Mouse (Mus musculus): Measurements from ENCODE around the gene Slc16a2.
"Not testable (repeated sequence)": the region's sequence is repeated elsewhere in the genome, so short reads cannot be mapped to it uniquely, and the experiment has no call there.

The Slc16a2 gene

DNA sequence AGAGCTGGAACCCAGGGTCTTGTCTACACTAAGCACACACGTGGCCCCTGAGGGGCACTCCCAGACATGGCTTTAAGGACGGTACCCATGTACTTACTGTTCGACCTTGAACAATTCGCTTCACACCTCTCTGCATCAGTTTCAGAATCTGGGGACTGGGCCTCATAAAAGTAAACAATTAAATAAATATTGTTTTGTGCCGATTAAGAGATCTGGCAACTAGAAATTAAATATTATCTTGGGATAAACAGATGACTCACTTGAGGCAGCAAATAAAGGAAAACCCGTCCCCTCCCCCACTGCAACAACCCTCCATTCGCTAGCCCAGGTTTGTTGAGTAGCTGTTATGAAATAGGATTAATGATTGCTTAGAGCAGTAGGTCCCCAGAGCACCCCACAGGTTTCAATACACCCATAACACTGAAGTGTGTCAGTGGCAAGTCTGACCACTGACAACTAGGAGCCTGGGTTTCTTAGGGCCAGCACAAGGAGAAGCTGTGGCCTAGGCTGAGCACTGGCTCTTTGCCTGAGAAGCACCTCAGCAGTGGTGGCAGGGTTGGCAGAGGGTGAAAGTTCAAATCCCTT, 87.7 kb downstream of the Slc16a2 start:
- DNase-seq (ENCODE audit: low spot score in 2 of 2): no peak

DNA sequence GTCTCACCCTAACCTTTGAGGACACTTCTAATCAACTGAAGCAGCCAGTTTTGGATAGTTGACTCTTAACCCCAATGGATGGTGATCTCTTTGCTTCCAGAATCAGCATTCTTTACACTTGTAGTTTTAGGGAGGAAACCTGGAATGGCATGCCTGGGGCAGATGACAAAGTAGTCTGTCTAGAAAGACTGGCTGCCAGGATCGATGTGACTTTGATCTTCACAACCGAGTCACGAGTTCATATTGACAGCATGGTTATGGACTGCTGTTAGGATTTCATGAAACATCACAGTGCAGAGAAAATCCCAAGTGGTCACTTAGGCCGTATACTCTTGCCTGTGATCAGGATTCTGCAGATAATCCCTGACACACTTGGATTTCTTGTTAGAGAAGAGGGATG, 88.7 kb downstream of the Slc16a2 start:
- DNase-seq (ENCODE audit: low spot score in 2 of 2): no peak

DNA sequence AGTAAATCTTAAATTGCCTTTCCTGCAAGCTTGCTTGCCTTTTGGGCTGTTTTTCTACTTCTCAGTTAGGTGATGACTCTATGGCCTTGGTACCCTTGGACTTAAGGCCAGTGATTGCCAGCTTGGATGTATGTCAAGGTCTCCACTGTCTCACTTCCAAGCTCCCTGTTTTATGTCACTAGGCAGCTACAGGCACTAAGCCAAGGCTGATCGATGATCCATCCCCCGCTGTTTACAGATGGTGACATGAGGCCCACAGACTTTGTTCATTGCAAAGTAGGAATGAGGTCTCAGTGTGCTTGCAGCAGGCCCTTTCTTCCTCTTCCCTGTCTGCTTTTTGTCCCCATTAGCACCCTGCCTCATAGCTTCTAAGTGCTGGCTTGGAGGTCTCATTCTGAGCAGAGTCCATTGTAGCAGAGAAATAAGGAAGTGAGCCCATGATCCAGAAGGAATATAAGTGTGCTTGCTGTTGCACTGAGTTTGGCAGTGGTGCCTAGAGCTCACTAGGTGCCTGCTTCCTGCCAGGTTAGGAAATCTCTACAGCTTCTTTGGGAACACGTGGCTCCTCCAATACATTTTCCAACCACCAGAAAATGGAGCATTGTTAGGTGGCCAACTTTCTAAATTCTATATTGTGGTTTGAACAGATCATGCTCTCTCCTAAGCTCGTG, 89.6 kb downstream of the Slc16a2 start:
- no peak for DNase-seq (ENCODE audit: low spot score in 2 of 2)

DNA sequence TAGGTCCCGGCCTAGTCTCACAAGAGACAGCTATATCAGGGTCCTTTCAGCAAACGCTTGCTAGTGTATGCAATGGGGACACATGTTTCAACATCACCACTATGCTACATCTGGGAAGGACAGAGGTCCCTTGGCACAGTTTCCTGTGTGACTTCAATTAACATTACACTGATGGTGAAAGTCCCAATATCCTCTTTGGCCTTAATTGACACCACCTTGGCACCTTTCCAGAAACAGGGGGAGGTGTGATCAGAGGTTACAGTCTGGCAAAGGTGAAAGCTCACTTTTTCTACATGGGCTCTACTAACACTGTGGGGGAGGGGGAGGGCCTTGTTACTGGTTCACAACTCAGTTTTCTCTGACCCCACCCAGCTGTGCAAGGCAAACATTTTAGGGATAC, 99.3 kb downstream of the Slc16a2 start:
- no peak for DNase-seq (ENCODE audit: low spot score in 2 of 2)

DNA sequence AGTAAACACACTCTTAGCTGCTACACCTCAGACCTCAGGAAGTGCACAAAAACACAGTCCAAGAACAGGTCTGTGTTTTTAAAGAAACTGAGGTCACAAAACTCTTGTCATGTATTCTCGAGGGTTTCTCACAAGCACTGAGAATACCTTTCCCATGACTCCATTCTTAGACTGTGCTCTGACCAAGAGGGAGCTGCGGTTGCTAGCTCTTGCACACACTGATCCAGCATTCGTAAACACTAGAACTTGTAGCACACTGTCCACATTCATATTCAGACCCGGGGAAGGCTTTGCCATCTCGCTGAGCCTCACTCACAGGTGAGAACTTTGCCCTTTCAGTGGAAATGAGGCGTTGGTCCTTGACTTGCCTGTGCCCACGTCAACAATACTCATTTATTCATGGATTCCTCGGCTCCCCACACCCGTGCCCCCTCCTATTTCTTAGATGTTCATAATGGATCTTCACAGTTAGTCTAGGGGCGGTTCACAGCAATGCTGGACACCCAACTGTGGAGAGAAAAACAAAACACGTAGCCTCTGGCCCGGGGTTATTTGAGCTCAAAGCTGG, 102.1 kb downstream of the Slc16a2 start:
- DNase-seq (ENCODE audit: low spot score in 2 of 2): no peak

DNA sequence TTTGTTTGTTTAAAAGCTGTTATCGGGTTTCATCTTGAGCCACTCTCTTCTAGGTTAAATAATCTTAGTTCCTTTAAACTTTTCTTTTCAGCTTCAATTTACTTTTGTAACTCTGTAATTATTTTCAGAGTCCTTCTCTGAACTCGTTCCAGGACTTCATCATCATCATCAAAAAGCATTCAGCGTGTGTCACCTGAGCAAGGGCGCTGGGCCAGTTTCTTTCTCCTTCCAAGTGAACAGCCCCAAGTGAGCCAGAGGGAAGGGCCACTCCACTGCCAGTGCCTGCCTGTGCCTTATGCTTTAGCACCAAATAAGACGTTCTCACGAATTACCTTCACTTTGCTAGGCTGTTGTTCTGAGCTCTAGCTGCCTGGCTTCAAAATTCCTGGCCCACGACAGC, 108.9 kb downstream of the Slc16a2 start:
- DNase-seq (ENCODE audit: low spot score in 2 of 2): no peak

DNA sequence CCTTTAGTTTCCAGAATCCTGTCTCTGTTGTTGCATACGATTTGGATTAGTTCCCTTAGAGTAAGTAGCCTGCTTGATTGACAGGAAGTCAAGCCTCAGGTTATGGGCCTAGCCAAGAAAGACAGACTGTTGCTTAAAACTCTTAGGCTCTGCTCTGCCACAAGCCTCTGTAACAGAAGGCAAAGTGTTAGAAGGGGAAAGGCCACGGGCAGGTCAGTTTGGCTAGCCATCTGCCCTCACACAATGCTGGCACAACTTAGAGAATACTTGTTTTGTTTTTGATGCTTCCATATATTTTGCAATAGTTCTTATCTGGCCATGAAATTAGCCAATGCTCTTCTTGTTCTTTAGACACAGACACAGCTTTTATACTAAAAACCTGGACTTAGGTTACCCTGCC, 112.1 kb downstream of the Slc16a2 start:
- DNase-seq (ENCODE audit: low spot score in 2 of 2): no peak

DNA sequence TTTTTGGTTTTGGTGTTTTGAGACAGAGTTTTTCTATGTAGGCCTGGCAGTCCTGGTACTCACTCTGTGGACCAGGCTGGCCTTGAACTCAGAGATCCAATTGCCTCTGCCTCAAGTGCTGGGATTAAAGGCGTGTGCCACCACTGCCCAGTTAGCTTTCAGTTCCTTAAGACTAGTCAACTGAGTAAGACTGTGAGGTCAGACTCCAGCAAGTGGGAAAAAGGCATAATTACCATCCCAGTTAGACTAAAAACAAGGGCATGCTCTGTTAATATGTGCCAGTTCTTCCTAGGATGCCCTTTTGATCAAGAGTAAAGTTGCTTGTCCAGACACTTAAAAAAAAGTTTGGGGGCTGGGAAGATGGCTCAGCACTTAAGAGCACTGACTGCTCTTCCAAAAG, 113.2 kb downstream of the Slc16a2 start:
- DNase-seq (ENCODE audit: low spot score in 2 of 2): no peak

DNA sequence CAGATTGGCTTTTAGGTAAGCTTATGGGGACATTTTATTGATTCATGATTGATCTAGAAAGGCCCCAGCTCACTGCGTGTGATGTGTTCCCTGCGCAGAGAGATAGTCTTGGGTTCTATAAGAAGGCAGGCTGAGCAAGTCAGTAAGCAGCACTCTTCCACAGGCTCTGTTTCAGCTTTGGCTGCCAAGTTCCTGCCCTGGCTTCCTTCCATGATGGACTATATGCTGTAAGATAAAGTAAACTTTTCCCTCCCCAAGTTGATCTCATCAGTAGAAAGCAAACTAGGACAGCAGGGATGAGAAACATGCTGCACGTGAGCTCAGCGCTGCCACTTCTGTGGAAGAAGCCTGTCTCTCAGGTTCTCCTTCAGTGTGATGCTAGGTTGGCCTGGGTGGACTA, 117.2 kb downstream of the Slc16a2 start:
- no peak for DNase-seq (ENCODE audit: low spot score in 2 of 2)

DNA sequence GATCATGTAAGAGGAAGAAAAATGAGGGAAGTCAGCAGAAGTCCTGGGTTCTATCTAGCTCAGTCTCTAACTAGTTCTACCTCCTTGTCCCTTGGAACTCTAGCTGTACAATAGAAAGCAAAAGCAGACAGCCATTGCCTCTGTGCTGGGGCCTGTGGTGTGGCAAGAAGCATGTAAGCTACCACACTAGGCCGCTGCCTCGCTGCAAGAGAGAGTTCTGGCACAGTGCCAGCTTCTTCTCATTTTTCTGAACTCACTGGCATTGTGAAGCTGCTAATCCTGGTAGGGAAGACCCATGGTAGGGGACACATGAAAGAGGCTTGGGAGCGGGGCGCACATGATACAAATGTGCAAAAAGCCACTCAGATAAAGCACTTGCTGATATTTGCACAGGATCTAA, 117.8 kb downstream of the Slc16a2 start:
- DNase-seq (ENCODE audit: low spot score in 2 of 2): peak in 1 of 2 experiments; percentile 21

DNA sequence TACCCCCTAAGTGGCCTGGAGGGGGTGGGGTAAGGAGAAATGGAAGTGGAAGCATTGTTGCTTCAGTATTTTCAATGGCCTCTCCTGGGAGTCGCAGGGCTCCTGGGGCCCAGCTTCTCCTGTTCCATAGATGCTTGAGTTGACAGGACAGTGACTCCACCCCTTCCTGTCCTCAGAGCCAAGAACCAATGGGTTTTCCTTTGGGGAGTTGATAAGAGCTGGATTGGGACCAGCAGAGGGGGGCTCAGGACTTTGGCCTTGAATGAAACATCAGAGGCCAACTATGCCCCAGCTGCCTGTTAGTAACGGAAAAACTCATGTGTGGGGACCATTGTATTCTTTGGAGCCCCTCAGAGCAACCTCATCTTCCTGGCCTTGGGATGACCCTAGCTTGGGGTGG, 124.0 kb downstream of the Slc16a2 start:
- no peak for DNase-seq (ENCODE audit: low spot score in 2 of 2)

DNA sequence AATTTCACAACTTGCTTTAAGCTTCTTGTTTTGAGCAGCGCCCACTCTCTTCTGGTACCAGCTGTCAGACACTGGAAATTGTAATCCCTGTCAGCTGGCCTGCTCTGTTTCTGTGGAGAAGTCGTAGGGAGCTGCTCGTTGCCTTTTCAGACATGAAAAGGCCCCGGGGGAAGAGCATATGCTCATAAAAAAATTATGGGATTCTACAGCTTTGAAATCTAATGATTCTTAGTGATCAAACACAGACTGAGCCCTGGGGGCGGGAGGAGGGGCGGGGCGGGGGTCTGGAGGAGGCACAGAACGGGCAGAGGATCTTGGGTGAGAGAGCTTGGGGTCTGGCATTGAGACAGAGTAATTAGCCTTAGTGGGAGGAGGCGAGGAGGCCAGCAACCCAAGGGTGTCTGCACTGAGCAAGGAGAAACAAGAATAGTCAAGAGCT, 125.7 kb downstream of the Slc16a2 start:
- peak; percentile 22 to 65 for DNase-seq (ENCODE audit: low spot score in 2 of 2)

DNA sequence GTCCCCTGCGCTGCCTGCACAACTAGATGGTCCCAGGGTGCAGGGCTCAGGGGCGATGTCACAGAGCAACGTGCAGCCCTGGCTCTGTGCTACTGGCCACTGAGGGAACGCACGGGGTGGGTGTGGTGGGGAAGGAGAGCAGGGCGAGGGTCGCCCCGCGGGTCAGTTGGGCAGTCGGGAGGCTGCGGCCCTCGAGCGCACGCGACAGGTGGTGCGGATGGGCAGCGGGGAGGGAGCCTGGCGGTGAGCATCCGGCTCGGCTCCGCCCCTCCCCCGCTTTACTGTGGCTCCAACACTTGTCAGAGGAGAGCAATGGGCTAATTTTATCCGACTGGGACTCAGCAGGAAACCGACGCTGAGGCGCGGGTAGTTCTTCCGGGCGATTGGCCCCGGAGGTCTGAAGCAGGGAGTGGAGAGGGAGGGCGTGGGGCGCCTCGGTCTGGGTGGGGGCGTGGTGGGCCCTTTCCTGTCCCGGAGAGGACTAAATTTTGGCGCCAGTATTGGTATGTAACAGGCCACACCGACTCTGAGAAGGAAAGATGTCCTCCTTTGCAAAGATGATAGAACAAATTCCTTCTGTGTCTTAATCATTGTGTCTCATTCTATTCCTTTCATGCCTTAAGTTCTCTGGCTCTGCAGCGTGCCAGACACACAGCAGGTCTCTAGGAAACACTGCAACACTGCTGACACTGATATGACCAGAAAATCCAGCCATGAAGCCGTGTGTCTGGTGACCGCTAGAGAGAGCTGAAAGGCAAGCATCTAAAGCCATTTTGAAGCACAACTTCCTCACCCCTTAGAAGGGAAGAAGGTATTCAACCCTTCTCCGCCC, 126.4 kb downstream of the Slc16a2 start:
- DNase-seq (ENCODE audit: low spot score in 2 of 2): peak; percentile 26 to 70

DNA sequence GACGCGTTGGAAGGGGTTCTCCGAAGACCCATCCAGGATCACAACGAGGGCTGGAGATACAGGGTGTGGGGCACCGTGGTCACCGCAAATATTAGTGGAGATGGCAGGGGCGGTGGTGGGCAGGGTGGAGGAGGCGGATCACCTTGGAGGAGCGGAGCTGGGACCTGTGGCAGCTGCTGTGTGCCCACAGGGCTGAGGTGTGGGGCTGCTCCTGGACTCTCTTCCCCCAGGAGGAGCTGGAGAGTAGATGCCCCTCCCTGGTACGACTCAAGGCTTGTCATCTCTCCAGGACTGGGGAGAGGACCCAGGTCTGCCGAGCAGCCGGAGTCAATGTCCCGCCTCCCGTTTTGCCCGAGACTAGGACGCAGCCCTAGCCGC, 127.0 kb downstream of the Slc16a2 start:
- DNase-seq (ENCODE audit: low spot score in 2 of 2): peak in 1 of 2 experiments; percentile 10

DNA sequence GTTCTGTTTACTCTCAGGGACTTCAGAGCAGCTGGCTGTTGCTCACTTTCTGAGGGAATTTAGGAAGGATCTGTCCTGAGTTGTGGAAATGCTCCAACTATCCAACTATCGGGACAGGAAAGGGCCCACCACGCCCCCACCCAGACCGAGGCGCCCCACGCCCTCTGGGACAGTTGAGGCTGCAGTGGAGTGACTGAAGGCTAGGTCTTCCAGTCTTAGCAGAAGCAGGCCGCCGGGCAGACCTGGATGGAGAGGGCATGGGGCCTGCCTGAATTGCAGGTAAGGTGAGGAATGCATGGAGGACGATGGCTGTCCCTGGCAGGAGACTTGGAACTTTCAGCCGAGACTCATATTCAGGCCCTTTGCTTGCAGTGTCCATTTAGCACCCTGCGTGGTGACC, 127.4 kb downstream of the Slc16a2 start:
- no peak for DNase-seq (ENCODE audit: low spot score in 2 of 2)

DNA sequence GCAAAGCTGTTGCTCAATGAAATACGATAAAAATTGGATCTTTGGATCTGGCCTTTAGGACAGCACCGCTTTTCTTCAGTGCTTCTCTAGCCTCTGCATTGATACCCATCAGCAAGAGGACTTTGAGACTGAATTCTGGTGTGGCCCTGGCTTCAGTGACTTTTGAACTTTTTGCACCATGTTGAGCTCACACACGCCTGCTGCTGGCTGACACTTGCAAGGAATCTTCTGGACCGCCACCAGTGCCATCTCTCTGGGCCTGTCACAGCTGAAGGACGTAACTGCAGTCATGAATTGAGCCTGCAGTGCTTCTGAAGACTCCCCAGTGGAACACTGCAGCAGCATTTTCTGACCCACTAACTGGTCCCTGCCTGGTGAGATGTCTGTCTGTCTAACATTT, 128.9 kb downstream of the Slc16a2 start:
- no peak for DNase-seq (ENCODE audit: low spot score in 2 of 2)

DNA sequence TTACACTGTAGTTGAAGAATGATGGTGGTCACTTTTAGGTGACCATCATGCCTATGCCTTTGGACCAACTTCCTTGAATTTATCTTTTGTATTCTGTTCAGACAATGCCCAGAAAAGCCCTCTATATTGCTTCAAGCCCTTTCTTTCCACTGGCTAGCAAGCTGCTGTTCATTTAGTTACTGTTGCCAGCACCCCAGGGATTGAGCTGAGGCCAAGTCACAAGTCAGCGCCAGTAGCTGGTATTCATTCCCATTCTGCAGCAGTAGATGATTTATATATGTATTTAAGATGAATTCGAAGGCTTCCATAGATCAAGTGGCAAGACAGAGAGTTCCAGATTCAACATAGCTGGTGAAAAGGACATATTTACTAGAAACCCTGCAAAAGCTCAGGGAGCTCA, 133.2 kb downstream of the Slc16a2 start:
- DNase-seq (ENCODE audit: low spot score in 2 of 2): no peak

DNA sequence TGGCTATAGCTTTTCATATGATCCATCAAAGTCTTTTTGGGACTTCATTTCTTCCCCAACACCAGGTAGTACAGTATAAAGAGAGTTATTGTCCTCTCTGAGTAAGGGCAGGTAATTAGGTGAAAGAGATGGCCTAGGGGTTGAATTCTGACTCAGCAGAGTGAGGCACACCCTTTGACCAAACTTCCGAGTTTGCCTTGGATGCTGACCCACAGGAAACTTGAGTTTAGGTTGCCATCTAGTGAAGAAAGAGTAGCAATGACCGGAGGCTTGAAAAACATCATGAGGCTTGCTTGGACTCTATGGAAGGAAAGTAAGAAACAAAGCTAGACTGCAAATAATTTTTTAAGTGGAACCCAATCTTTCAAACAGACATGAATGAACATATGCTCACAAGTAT, 147.1 kb downstream of the Slc16a2 start:
- peak in 1 of 2 experiments; percentile 19 for DNase-seq (ENCODE audit: low spot score in 2 of 2)

DNA sequence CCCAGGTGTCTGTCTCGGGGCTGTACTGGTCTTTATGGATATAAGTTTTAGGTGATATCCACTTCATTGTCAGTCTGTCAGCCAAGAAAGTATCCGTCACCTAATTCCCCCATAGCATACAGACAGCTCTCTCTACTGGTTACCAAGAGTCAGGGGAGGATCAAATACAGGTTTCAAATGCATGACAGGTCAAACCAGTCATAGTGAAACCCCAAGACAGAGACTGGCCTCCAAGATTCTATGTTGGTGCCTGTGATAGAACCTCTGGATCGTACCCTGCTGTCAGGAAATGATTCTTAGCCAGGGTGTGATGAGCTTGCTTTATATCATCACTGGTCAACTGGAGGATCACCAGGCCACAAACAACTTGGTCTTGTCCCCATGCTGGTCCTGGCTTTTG, 148.0 kb downstream of the Slc16a2 start:
- no peak for DNase-seq (ENCODE audit: low spot score in 2 of 2)

DNA sequence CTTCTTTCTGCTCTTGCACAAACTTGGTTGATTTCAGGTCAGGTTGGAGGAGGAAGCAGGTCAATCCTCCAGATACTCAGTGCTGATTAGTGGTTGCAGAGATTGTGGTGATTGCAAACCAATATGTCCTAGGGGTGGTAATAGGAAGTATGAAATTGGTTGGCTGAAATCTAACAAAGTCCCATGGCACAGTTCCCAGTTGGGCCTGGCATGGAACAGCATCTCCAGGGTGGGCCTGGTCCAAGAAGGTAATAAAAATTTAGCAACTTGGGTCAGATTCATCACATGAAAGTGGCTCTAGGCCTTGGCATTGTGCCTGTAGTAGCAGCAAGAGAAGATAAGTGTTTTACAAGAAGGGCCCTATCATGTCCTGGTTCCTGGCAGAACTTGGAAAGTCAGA, 151.5 kb downstream of the Slc16a2 start:
- DNase-seq (ENCODE audit: low spot score in 2 of 2): no peak

DNA sequence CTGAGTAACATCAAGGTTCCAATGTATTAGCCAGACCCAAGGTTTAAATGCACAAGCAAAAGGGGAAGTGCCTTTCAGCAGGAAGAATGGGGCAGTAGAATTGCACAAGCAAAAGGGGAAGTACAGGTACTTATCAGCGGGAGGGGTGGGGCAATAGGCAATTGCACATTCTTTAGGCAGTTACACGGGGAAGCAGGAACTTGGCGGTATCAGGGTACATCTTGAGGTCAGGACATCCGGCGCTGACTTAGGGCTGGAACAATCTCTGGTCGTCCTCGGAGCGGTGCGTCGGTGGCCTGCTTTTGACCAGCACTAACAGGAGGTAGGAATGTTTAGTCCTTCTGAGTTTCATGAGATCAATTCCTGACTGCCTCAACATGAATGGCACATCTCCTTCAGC, 157.3 kb downstream of the Slc16a2 start:
- DNase-seq (ENCODE audit: low spot score in 2 of 2): not testable (repeated sequence)

DNA sequence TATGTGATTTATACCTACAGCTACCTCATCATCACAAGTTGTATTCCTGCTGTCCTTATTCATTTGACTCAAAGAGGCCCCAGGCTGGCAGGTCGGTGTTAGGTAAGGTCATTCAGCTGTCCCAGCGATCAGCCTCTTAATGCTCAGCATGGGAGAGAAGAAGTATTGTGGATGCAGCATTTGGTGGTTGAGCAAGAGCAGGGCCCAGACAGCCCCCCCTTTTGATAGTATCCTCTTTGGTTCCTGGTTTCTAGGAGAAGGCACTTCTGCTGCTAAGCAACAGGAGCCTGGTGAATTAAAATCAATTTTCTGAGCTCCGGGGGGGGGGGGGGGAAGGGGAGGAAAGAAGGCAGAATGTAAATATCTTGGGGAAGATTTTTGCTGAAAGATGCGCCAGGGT, 162.8 kb downstream of the Slc16a2 start:
- DNase-seq (ENCODE audit: low spot score in 2 of 2): no peak

DNA sequence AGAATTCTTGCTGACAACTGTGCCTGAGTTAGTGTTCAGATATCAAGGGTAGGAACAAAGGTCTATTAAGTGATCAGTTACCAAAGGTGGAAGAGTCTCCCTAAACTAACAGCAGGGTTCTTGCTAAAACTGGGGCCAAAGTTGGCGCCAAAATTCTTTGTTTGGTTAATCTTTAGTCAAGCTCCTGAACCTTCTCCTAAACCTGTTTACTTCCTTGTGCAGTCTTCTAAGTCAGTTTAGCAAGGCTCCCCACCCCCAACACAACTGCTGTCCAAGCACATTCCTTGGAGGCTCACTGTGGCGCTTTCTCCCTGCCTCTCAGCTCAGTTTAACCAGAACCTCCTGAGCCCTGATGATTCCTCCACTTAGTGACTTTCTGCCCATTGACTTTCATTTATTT, 168.8 kb downstream of the Slc16a2 start:
- no peak for DNase-seq (ENCODE audit: low spot score in 2 of 2)
